Mouse (Mus musculus): ENCODE measurements around the gene Sytl1.

- TF ChIP-seq CTCF (IDR thresholded peaks at IDR 0.05; ENCODE audit: insufficient read depth, low read depth, low read length) = no peak
- TF ChIP-seq POLR2A (IDR thresholded peaks at IDR 0.05; ENCODE audit: insufficient read depth, low read depth, low read length) = no peak
These were observed 19.4 kb downstream of the Sytl1 start for GRCm38 (mm10) chr4:133243538-133243937.

Measured in olfactory bulb, adult 2 months (tissue).